Mouse (Mus musculus) heart, embryonic 12.5 days (tissue): ENCODE measurements at regions not wholly inside any gene's neighbourhood (a gene's known extent, or its start where the extent isn't known, plus 50 kb on each side); places are given as distances from the start of the nearest gene placed in this dataset.

Experiments used
- ATAC-seq: fragments of 200-750 bp; cut with Nextera tagmentation; 2 replicates; pipeline ENCODE4 v1.8.0; 2017; ENCODE audit warnings: moderate TSS enrichment, moderate library complexity; ENCODE audit not compliant: insufficient number of reproducible peaks, low FRiP score
- H3K27ac ChIP-seq: fragments of 300-500 bp; sonication (generic); 2 replicates; pipeline ENCODE4 v1.5.1; 2016; ENCODE audit warnings: mild to moderate bottlenecking, moderate library complexity; ENCODE audit not compliant: poor library complexity, severe bottlenecking
- H3K27me3 ChIP-seq: fragments of 300-500 bp; sonication (generic); replicated peaks from 2 replicates; pipeline ENCODE4 v1.6.1; 2016; ENCODE audit warnings: mild to moderate bottlenecking, moderate library complexity
- H3K36me3 ChIP-seq: fragments of 300-500 bp; sonication (generic); 2 replicates; pipeline ENCODE4 v1.6.1; 2016; ENCODE audit warnings: mild to moderate bottlenecking, moderate library complexity
- H3K4me1 ChIP-seq: fragments of 300-500 bp; sonication (generic); replicated peaks from 2 replicates; pipeline ENCODE4 v1.6.1; 2016; ENCODE audit warnings: mild to moderate bottlenecking
- H3K4me2 ChIP-seq: fragments of 300-500 bp; sonication (generic); 2 replicates; pipeline ENCODE4 v1.6.1; 2016; ENCODE audit warnings: mild to moderate bottlenecking, moderate library complexity
- H3K4me3 ChIP-seq: fragments of 300-500 bp; sonication (generic); 2 replicates; pipeline ENCODE4 v1.5.1; 2016; ENCODE audit warnings: mild to moderate bottlenecking
- H3K9ac ChIP-seq: fragments of 300-500 bp; sonication (generic); 2 replicates; pipeline ENCODE4 v1.6.1; 2016; ENCODE audit warnings: mild to moderate bottlenecking, moderate library complexity
- H3K9me3 ChIP-seq: fragments of 300-500 bp; sonication (generic); replicated peaks from 2 replicates; pipeline ENCODE4 v1.6.1; 2016; ENCODE audit warnings: mild to moderate bottlenecking, moderate library complexity
- WGBS: fragments of 180-500 bp; shearing (Covaris S2); methylation state at CpG from one replicate; pipeline ENCODE4 v1.1.7; 2016; 5-methylcytosine and 5-hydroxymethylcytosine counted together

DNA sequence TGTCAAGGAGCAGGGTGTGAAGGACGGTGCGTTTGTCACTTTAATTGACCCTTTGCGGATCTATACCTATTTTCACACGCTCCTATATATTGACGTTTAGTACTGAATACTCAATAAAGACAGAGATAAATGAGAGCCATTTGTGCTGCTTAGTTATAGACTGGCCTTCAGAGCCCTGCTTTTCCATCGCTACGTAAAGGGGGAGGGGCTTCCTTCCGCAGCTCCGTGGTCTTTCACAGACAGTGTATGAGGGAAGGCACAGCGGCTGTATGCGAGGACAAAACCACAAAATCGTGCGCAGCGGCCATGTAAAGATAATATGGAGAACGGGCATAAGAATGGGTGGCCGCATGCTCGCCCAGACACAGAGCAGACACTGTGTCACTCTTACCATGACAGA, 58.4 kb upstream of the Pced1b start:
- Histone ChIP-seq H3K4me2 (no peak overlapping the region), H3K9ac (no peak overlapping the region), H3K27me3 (no peaks in the 10 kb centered on the region), H3K4me1 (0 out of 2 replicates have a peak, but pooled peaks cover 7% of the 10 kb centered on the region), H3K9me3 (no peaks in the 10 kb centered on the region), H3K36me3 (no peaks in the 10 kb centered on the region), H3K4me3 (no peak overlapping the region), H3K27ac (no peak overlapping the region)
- ATAC-seq = no peak
- WGBS = 82% methylated on average over 17 of the region's 17 CpGs

DNA sequence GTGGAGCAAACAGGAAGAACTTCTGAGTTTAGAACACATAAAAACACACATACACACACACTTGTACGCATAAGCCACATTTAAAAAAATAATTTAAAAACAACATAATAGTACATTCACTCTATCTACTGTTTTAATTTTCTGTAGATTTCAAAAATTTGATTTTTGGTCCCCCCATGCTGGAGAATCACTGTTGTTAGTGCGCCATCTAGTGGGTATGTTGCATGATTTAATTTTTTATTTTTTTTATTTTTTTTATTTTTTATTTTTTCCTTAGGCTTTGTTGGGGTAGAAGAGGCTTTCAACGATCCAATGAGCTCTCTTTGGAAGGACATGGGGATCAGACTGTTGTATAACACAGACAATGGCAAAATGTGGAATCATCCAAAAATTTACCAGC, 59.1 kb upstream of the Pced1b start:
- Histone ChIP-seq H3K4me3 (no peak overlapping the region), H3K9ac (no peak overlapping the region), H3K9me3 (no peaks in the 10 kb centered on the region), H3K36me3 (no peaks in the 10 kb centered on the region), H3K4me1 (0 out of 2 replicates have a peak, but pooled peaks cover 7% of the 10 kb centered on the region), H3K27me3 (no peaks in the 10 kb centered on the region), H3K4me2 (no peak overlapping the region), H3K27ac (no peak overlapping the region)
- no peak for ATAC-seq
- 31% methylated on average over 3 of the region's 3 CpGs for WGBS

DNA sequence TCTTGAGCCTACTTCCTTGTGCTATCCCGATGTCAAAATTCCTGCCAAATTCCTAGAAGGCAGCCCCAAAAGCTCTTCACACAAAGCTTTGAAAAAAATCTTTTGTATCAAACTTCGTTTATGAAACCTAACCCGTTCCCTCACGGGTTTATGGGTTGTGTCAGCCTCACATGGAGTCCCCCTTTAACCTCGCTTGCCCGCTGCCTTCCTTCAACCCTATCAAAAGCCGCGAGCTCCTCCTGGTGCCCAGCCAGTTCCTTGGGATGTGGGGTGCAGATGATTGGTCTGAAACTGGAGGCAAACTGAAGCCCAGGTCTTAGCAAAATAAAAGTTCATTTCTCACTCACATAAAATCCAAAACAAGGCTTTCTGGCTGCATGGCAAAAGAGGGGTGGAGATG, 60.9 kb upstream of the Pced1b start:
- ATAC-seq = no peak
- Histone ChIP-seq H3K36me3 (no peaks in the 10 kb centered on the region), H3K4me2 (no peak overlapping the region), H3K4me3 (no peak overlapping the region), H3K9ac (no peak overlapping the region), H3K27ac (no peak overlapping the region), H3K27me3 (no peaks in the 10 kb centered on the region), H3K4me1 (0 out of 2 replicates have a peak, but pooled peaks cover 7% of the 10 kb centered on the region), H3K9me3 (no peaks in the 10 kb centered on the region)
- 68% methylated on average over 8 of the region's 8 CpGs for WGBS

DNA sequence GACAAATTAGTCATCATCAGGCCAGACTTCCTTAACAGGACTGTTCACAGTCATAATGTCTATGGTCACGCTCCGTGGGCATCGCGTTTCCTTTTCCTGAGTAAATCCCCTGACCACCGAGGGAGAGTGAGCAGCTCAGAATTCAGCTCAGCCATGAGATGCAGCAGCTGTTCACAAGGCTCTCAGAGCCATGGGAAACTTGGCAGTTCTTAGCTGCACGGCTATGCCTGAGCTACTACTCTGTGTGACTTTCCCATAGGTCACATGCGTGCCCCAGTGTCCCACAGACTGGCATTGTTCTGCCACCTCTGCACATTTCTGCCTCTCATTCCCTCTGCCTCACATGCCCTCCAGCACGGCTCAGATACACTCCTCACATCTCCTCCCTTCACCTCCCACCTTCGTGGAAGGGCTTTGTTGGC, 64.3 kb upstream of the Pced1b start:
- H3K27me3 ChIP-seq = no peaks in the 10 kb centered on the region
- H3K4me1 ChIP-seq = 0 out of 2 replicates have a peak, but pooled peaks cover 4% of the 10 kb centered on the region
- no peaks in the 10 kb centered on the region for H3K9me3 ChIP-seq
- no peak overlapping the region for H3K4me2 ChIP-seq
- H3K27ac ChIP-seq = no peak overlapping the region
- no peak for ATAC-seq
- no peak overlapping the region for H3K4me3 ChIP-seq
- 58% methylated on average over 9 of the region's 9 CpGs for WGBS
- H3K9ac ChIP-seq = no peak overlapping the region
- no peaks in the 10 kb centered on the region for H3K36me3 ChIP-seq

DNA sequence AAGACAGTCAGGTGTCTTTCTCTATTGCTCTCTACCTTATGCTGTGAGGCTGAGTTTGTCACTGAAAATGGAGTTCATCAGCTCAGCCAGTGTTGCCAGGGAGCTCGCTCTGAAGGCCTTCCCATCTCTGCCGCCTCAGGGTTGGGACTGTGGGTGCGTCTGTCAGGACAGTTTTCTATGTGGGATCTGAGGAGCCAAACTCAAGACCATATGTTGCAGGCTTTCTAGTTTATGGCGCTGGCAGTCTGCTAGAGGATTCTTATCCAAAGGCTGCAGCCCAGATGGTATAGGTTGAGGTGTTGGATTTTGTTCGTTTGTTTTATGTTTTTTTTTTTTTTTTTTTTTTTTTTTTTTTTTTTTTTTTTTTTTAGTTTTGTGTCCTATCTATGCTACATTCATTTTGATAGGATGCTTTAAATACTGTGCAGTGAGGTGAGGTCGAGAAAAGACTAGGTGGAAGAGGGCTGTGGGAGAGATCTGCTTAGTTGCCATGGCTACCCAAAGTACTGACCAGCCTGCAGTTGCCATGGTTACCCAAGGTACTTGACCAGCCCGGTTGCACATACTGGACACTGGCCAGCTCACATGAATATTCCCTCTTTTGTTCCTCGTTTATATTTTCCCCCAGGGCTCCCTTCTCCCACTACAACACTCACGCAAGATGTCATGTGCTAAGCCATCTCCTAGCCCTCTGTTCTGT, 65.8 kb upstream of the Pced1b start:
- H3K4me1 ChIP-seq = 0 out of 2 replicates have a peak, but pooled peaks cover 4% of the 10 kb centered on the region
- H3K27me3 ChIP-seq = no peaks in the 10 kb centered on the region
- no peak overlapping the region for H3K4me3 ChIP-seq
- no peak overlapping the region for H3K9ac ChIP-seq
- ATAC-seq = no peak
- no peak overlapping the region for H3K27ac ChIP-seq
- no peaks in the 10 kb centered on the region for H3K9me3 ChIP-seq
- H3K4me2 ChIP-seq = no peak overlapping the region
- no peaks in the 10 kb centered on the region for H3K36me3 ChIP-seq
- 71% methylated on average over 9 of the region's 9 CpGs for WGBS

DNA sequence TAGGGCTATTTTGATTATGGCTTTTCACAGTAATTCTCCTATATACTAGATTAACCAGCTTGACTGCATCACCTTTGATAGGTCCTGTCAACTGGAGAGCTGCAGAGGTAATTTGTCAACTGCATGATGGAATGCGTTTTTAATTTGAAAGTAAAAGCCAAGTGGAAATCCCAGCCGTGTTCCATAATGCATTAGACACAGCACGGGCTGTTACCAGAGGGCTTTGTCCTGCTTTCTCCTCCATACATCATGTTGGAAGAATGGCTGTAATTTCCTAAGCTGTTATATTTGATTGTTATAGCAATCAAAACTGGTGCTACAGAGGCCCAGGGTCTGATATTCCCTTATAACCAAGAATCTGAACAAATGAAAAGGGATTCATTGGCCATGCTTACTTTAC, 68.6 kb upstream of the Pced1b start:
- 79% methylated on average over 3 of the region's 3 CpGs for WGBS
- Histone ChIP-seq H3K9me3 (no peaks in the 10 kb centered on the region), H3K9ac (no peak overlapping the region), H3K27ac (no peak overlapping the region), H3K27me3 (no peaks in the 10 kb centered on the region), H3K4me3 (no peak overlapping the region), H3K36me3 (no peaks in the 10 kb centered on the region), H3K4me2 (no peak overlapping the region), H3K4me1 (peaks cover 10% of the 10 kb centered on the region)
- no peak for ATAC-seq

DNA sequence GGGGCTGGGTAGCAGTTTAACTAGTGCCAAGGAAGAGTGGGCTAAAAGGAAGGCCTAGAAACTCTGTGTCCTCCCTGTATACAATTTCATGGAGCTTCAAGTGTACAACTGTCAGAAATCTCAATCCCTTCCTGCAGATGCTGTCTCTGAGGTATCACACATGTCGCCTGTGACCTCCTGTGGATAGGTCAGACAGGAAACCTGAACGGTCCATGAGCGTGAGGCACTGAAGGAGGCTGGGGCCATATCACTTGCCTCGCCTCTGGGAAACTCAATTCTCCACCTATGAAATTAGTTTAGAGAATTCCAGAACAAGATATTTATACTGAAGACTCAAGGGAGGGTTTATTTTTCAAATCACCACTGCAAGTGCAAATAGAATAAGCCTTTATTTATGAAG, 69.1 kb upstream of the Pced1b start:
- no peak for ATAC-seq
- no peaks in the 10 kb centered on the region for H3K27me3 ChIP-seq
- no peak overlapping the region for H3K9ac ChIP-seq
- H3K4me1 ChIP-seq = peaks cover 15% of the 10 kb centered on the region
- no peak overlapping the region for H3K4me2 ChIP-seq
- H3K9me3 ChIP-seq = no peaks in the 10 kb centered on the region
- H3K36me3 ChIP-seq = no peaks in the 10 kb centered on the region
- H3K4me3 ChIP-seq = no peak overlapping the region
- WGBS = 62% methylated on average over 4 of the region's 4 CpGs
- no peak overlapping the region for H3K27ac ChIP-seq

DNA sequence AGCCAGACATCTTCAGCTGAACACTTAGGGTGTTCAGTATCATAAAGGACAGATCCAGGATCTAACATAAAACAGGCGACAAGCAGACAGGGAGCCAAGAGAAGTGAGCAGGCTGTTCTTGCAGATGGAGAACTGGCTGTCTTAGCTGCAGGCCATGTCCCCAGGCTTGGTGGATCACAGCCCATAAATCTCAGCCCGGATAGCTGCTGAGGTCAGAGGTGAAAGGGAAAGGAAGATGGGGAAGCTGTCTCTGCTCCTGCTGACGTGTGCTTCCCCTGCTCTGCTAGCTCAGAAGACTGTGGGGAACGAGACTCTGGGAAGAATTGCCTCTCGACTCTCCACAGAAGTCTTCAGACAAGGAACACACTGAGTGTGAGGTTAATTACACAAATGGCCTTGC, 71.9 kb upstream of the Pced1b start:
- H3K27ac ChIP-seq = no peak overlapping the region
- no peak overlapping the region for H3K4me2 ChIP-seq
- no peaks in the 10 kb centered on the region for H3K36me3 ChIP-seq
- H3K27me3 ChIP-seq = no peaks in the 10 kb centered on the region
- H3K4me1 ChIP-seq = peaks cover 22% of the 10 kb centered on the region
- no peak overlapping the region for H3K9ac ChIP-seq
- no peak for ATAC-seq
- H3K9me3 ChIP-seq = no peaks in the 10 kb centered on the region
- WGBS = 43% methylated on average over 5 of the region's 5 CpGs
- no peak overlapping the region for H3K4me3 ChIP-seq

DNA sequence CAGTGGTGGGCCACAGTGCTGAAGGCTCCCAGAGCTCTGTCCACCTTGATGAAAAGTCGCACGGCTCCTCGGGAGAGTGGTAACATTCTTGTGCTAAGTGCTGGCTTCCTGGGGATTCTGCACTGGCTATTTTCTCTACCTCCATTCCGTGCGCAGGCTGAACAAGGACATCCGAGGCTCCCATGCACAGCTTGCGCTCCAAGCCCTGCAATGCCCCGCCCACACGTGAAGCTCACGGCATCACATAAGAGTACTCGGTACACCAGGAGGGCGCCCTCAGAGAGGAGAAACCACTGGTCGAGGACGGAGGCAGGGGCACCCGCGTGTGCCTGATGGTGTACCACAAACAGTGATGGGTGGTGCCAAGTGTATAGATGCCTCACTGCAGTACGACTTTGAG, 73.7 kb upstream of the Pced1b start:
- Histone ChIP-seq H3K9me3 (no peaks in the 10 kb centered on the region), H3K36me3 (no peaks in the 10 kb centered on the region), H3K27ac (no peak overlapping the region), H3K9ac (peak overlapping the region; percentile 8; the same call in 1 of the 2 replicates), H3K4me2 (peak overlapping the region; percentile 61), H3K27me3 (no peaks in the 10 kb centered on the region), H3K4me1 (peaks cover 32% of the 10 kb centered on the region), H3K4me3 (peak overlapping the region; percentile 18)
- no peak for ATAC-seq
- WGBS = 42% methylated on average over 17 of the region's 17 CpGs

DNA sequence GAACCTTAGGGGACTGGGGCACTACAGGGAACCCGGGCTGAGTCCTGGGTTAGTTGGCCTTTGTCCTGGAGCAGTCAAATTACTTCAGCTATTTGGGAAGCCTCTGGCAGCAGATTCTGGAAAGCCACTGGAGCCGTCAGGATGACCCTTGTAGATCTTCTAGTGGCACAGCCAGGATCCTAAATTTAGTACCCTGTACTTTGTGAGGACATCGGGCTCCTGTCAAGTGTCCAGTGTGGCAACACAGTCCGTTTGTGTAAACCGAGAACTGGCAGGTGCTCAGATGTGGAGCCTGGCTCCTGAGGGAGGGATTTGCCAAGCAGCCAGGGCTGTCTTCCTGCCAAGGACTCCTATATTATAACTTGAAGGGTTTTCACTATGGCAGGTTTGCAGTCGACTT, 76.8 kb upstream of the Pced1b start:
- no peak overlapping the region for H3K4me2 ChIP-seq
- H3K9ac ChIP-seq = no peak overlapping the region
- H3K27me3 ChIP-seq = no peaks in the 10 kb centered on the region
- no peak for ATAC-seq
- no peaks in the 10 kb centered on the region for H3K9me3 ChIP-seq
- WGBS = 54% methylated on average over 6 of the region's 6 CpGs
- no peaks in the 10 kb centered on the region for H3K36me3 ChIP-seq
- H3K4me3 ChIP-seq = no peak overlapping the region
- H3K4me1 ChIP-seq = peaks cover 32% of the 10 kb centered on the region
- no peak overlapping the region for H3K27ac ChIP-seq

DNA sequence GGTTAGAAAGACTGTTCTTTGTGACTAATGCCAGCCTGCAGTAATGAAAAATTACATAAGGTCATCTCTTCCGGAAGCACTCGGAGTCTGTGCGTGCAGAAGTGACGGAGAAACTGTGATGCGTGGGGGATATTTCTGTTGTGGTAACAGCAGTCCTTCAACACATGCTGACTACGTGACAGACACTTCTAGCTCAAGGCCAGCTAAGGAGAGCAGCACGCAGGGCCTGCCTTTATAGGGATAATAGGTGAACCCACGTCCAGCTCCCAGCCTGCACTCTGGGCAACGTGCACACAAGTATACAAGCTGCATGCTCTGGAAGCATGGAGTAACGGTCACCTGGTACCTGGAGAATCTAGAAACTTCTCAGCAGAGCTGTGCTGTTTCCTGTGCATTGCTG, 77.5 kb upstream of the Pced1b start:
- H3K27ac ChIP-seq = no peak overlapping the region
- 69% methylated on average over 10 of the region's 10 CpGs for WGBS
- H3K9ac ChIP-seq = no peak overlapping the region
- no peak overlapping the region for H3K4me3 ChIP-seq
- no peak for ATAC-seq
- H3K9me3 ChIP-seq = no peaks in the 10 kb centered on the region
- H3K36me3 ChIP-seq = no peaks in the 10 kb centered on the region
- H3K4me1 ChIP-seq = peaks cover 26% of the 10 kb centered on the region
- H3K27me3 ChIP-seq = no peaks in the 10 kb centered on the region
- H3K4me2 ChIP-seq = no peak overlapping the region

DNA sequence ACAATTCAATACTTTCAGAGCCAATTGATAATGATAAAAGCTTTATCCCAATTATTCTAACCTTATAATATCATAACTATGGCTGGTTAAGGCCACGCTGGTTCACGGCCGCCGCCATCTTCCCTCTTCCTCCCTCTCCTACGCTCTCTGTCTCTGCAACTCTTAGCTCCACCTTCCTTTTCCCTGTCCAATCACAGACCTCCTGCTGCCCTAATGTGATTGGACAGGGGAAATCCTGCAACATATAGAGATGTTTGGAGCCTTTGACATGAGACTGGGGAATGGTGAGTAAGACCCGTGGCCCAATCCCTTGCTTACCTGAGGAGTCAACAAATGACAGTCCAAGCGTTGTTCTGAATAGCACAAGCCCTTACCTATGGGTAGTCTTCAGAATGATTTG, 79.8 kb upstream of the Pced1b start:
- no peaks in the 10 kb centered on the region for H3K9me3 ChIP-seq
- no peaks in the 10 kb centered on the region for H3K27me3 ChIP-seq
- no peak overlapping the region for H3K4me3 ChIP-seq
- no peak overlapping the region for H3K27ac ChIP-seq
- no peaks in the 10 kb centered on the region for H3K36me3 ChIP-seq
- 93% methylated on average over 7 of the region's 7 CpGs for WGBS
- ATAC-seq = no peak
- H3K4me1 ChIP-seq = peaks cover 14% of the 10 kb centered on the region
- H3K4me2 ChIP-seq = no peak overlapping the region
- H3K9ac ChIP-seq = no peak overlapping the region
